ENCODE assay signal across 10 mouse cellular contexts in the genomic region with DNA sequence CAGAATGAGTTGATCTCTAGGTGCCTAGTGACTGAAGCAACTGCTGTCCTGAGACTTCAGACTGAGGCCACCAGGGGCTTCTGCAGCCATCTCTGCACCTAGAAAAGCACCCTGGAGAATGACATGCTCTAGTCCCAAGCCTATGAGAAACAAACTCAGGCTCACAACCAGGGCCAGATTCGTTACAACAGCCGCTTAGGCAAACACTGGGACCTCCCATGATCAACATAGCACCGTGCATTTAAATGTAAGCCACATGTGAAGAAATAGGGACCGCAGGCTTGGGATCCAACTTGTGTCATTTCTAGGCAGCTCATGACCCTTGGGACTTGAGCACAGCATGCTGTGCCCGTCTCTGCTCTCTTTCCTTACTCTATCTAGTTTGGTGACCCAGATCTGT. TPM values are rescaled to one million over a fixed set of nuclear protein-coding genes. Genes with fewer than 3 reads are reported as not detected.
DNase-seq lines count a peak whose midpoint lies in the region; ATAC-seq and TF ChIP-seq lines count a peak whose summit lies in the region.
"Had no signal": no experiment of that assay in that cellular context is flagged by ENCODE, and none has a peak within 500 bp of the region (broad histone marks: within the 10 kb centered on the region; RNA-seq: fewer than 3 reads in every experiment).

No protein-coding gene starts in this region.

- H3K36me3 ChIP-seq in liver, embryonic 16.5 days (ENCODE audit: control insufficient read depth, insufficient read depth): no peaks in the 10 kb centered on the region
- no peaks in the 10 kb centered on the region for H3K36me3 ChIP-seq in intestine, embryonic 15.5 days

- H3K9ac ChIP-seq in liver, embryonic 16.5 days (ENCODE audit: low read depth, low read length): no peak overlapping the region
- H3K9ac ChIP-seq in intestine, embryonic 15.5 days: no peak overlapping the region

- no peak for ATAC-seq in liver, embryonic 16.5 days (ENCODE audit: low read depth)
- ATAC-seq in intestine, embryonic 15.5 days: no peak

- no peaks in the 10 kb centered on the region for H3K27me3 ChIP-seq in liver, embryonic 16.5 days (ENCODE audit: control insufficient read depth, insufficient read depth, low read depth, low read length)
- H3K27me3 ChIP-seq in intestine, embryonic 15.5 days (replicated peaks): no peaks in the 10 kb centered on the region
- H3K27me3 ChIP-seq: heart, embryonic 13.5 days had no signal

- intact Hi-C loops in left cerebral cortex, postnatal 36 days (cut with DNase I): loop anchor here (2.0 kb wide), 1 partner anchor 23 kb away; a partner anchor contains a TSS

- peak; percentile 28 for DNase-seq in cerebellum, adult 9-10 months
- DNase-seq in cerebellum, adult 18-20 months: no peak
- no peak for DNase-seq in liver
- DNase-seq in left cerebral cortex, postnatal 36 days (ENCODE audit: low spot score in 2 of 2): no peak
- no peak for DNase-seq in adrenal gland, postnatal 25 days
- DNase-seq: cerebellum, adult 9-11 months had no signal

- TF ChIP-seq CTCF in olfactory bulb, adult 2 months (IDR thresholded peaks at IDR 0.05; ENCODE audit: insufficient read depth, low read depth, low read length): no peak

- WGBS in liver, embryonic 16.5 days (ENCODE audit: insufficient replicate concordance): 58% methylated on average over 5 of the region's 5 CpGs
- WGBS in intestine, embryonic 15.5 days: 69% methylated on average over 5 of the region's 5 CpGs
- 34% methylated on average over 5 of the region's 5 CpGs for WGBS in olfactory bulb, adult 2 months

- no peak overlapping the region for H3K4me2 ChIP-seq in liver, embryonic 16.5 days (ENCODE audit: low read depth, low read length)
- H3K4me2 ChIP-seq in intestine, embryonic 15.5 days (replicated peaks): peak overlapping the region; percentile 37; the same call in 1 of the 2 replicates

- H3K9me3 ChIP-seq in liver, embryonic 16.5 days (replicated peaks; ENCODE audit: control insufficient read depth, low read length): no peaks in the 10 kb centered on the region
- no peaks in the 10 kb centered on the region for H3K9me3 ChIP-seq in intestine, embryonic 15.5 days
- H3K9me3 ChIP-seq: heart, embryonic 13.5 days had no signal

- 0 out of 2 replicates have a peak overlapping the region, but pooled peaks have one; percentile 8 for H3K27ac ChIP-seq in liver, embryonic 16.5 days (ENCODE audit: low read length)
- H3K27ac ChIP-seq in intestine, embryonic 15.5 days: peak overlapping the region; percentile 58; the same call in 1 of the 2 replicates
- peak overlapping the region; percentile 35 for H3K27ac ChIP-seq in olfactory bulb, adult 2 months (ENCODE audit: insufficient read depth, low read depth, low read length)

- no peak overlapping the region for H3K4me3 ChIP-seq in liver, embryonic 16.5 days (ENCODE audit: low read depth, low read length)
- H3K4me3 ChIP-seq in intestine, embryonic 15.5 days (replicated peaks): no peak overlapping the region
- no peak overlapping the region for H3K4me3 ChIP-seq in olfactory bulb, adult 2 months (ENCODE audit: insufficient read depth, low read depth, low read length)
- H3K4me3 ChIP-seq: heart, embryonic 13.5 days had no signal

- peaks cover 48% of the 10 kb centered on the region for H3K4me1 ChIP-seq in liver, embryonic 16.5 days (ENCODE audit: control insufficient read depth, low read depth, low read length)
- peaks cover 61% of the 10 kb centered on the region for H3K4me1 ChIP-seq in intestine, embryonic 15.5 days (replicated peaks)
- peaks cover 29% of the 10 kb centered on the region for H3K4me1 ChIP-seq in olfactory bulb, adult 2 months (ENCODE audit: control insufficient read depth, insufficient read depth, low read length)

- no peak for TF ChIP-seq POLR2A in olfactory bulb, adult 2 months (IDR thresholded peaks at IDR 0.05; ENCODE audit: insufficient read depth, low read depth, low read length)

RNA-seq across cellular contexts. Expression of a gene that starts 22.5 kb away (rescaled TPM):
- polyA plus RNA-seq in liver, embryonic 16.5 days (2015; fragmentation: Nextera tagmentation; extraction: Ambion mirVana): 1.9 and 2.0 TPM in 2 replicates
- polyA plus RNA-seq in intestine, embryonic 15.5 days (2015; fragmentation: Nextera tagmentation; extraction: Ambion mirVana): 4.7 and 5.0 TPM in 2 replicates
- polyA plus RNA-seq in olfactory bulb, adult 2 months (2012; ENCODE audit: insufficient read depth, insufficient read length, low replicate concordance, missing spikeins): not detected in 2 replicates
- total RNA-seq in left cerebral cortex, postnatal 36 days (2021): 1 to 10 TPM; 3.9 TPM
- 5.5 and 5.6 TPM in 2 replicates for total RNA-seq in adrenal gland, postnatal 25 days (2021)

RNA-seq across cellular contexts. Expression of a gene that starts 23.5 kb away (rescaled TPM):
- 9.5 and 9.7 TPM in 2 replicates for polyA plus RNA-seq in liver, embryonic 16.5 days (2015; fragmentation: Nextera tagmentation; extraction: Ambion mirVana)
- polyA plus RNA-seq in intestine, embryonic 15.5 days (2015; fragmentation: Nextera tagmentation; extraction: Ambion mirVana): 20.0 and 20.1 TPM in 2 replicates
- polyA plus RNA-seq in olfactory bulb, adult 2 months (2012; ENCODE audit: insufficient read depth, insufficient read length, low replicate concordance, missing spikeins): 221 TPM in 1 of 2 replicates, not detected in the other
- total RNA-seq in left cerebral cortex, postnatal 36 days (2021): 10 to 100 TPM; 58.5 to 60.5 TPM
- total RNA-seq in adrenal gland, postnatal 25 days (2021): 16.4 and 28.0 TPM in 2 replicates

RNA-seq across cellular contexts. Expression of a gene that starts 32.0 kb away (rescaled TPM):
- 9.4 and 11.0 TPM in 2 replicates for polyA plus RNA-seq in liver, embryonic 16.5 days (2015; fragmentation: Nextera tagmentation; extraction: Ambion mirVana)
- 43.5 and 48.2 TPM in 2 replicates for polyA plus RNA-seq in intestine, embryonic 15.5 days (2015; fragmentation: Nextera tagmentation; extraction: Ambion mirVana)
- polyA plus RNA-seq in olfactory bulb, adult 2 months (2012; ENCODE audit: insufficient read depth, insufficient read length, low replicate concordance, missing spikeins): not detected in 2 replicates
- 10 to 100 TPM; 40.6 to 54.8 TPM for total RNA-seq in left cerebral cortex, postnatal 36 days (2021)
- 49.8 and 51.8 TPM in 2 replicates for total RNA-seq in adrenal gland, postnatal 25 days (2021)

RNA-seq across cellular contexts. Expression of a gene that starts 39.7 kb away (rescaled TPM):
- polyA plus RNA-seq in liver, embryonic 16.5 days (2015; fragmentation: Nextera tagmentation; extraction: Ambion mirVana): 212 and 273 TPM in 2 replicates
- 1.8 and 4.7 TPM in 2 replicates for polyA plus RNA-seq in intestine, embryonic 15.5 days (2015; fragmentation: Nextera tagmentation; extraction: Ambion mirVana)
- polyA plus RNA-seq in olfactory bulb, adult 2 months (2012; ENCODE audit: insufficient read depth, insufficient read length, low replicate concordance, missing spikeins): not detected in 2 replicates
- 1 to 10 TPM in 1 of 2 experiments, under 1 TPM in 1; 0.91 to 1.8 TPM for total RNA-seq in left cerebral cortex, postnatal 36 days (2021)
- 1.0 and 1.5 TPM in 2 replicates for total RNA-seq in adrenal gland, postnatal 25 days (2021)

RNA-seq across cellular contexts. Expression of a gene that starts 46.0 kb away (rescaled TPM):
- polyA plus RNA-seq in liver, embryonic 16.5 days (2015; fragmentation: Nextera tagmentation; extraction: Ambion mirVana): 20.2 and 21.6 TPM in 2 replicates
- polyA plus RNA-seq in intestine, embryonic 15.5 days (2015; fragmentation: Nextera tagmentation; extraction: Ambion mirVana): 38.6 and 42.5 TPM in 2 replicates
- not detected in 2 replicates for polyA plus RNA-seq in olfactory bulb, adult 2 months (2012; ENCODE audit: insufficient read depth, insufficient read length, low replicate concordance, missing spikeins)
- total RNA-seq in left cerebral cortex, postnatal 36 days (2021): 100 to 1,000 TPM; 312 to 437 TPM
- 173 and 191 TPM in 2 replicates for total RNA-seq in adrenal gland, postnatal 25 days (2021)

Comparison
In these comparisons a context has a peak if more than half of its experiments do, and no peak if none do; other contexts are left out.
1. H3K27ac ChIP-seq: peak in every context shown above with its lines; median percentile 58 in intestine, embryonic 15.5 days; 35 in olfactory bulb, adult 2 months; 8 in liver, embryonic 16.5 days.
2. RNA of a gene that starts 32.0 kb away (polyA plus RNA-seq): 43.5 to 48.2 TPM in intestine, embryonic 15.5 days and 9.4 to 11.0 TPM in liver, embryonic 16.5 days; not detected in olfactory bulb, adult 2 months; every median in the first group is over 10 times any median in the second.